Mouse (Mus musculus): ENCODE measurements around the gene 4933402N22Rik.
"Not testable (repeated sequence)": the region's sequence is repeated elsewhere in the genome, so short reads cannot be mapped to it uniquely, and the experiment has no call there.

Gene 4933402N22Rik

GRCm38 (mm10) chr5:11917743-11918142 is at the start of gene 4933402N22Rik:
Gene 4933402N22Rik, plus strand, starts transcription at chr5:11918043.
- not testable (repeated sequence) for DNase-seq (ENCODE audit: low spot score in 2 of 2)

GRCm38 (mm10) chr5:11923790-11924189 is 5.9 kb downstream of the 4933402N22Rik start:
- DNase-seq (ENCODE audit: low spot score in 2 of 2) = not testable (repeated sequence)

All from heart, adult 9 months (tissue).